Mouse (Mus musculus): ENCODE measurements around the gene Fcgr1. TPM values are rescaled to one million over a fixed set of nuclear protein-coding genes. Genes with fewer than 3 reads are reported as not detected.

Gene Fcgr1
- polyA plus RNA-seq, 1 experiment from 2014 or later, result 3.3 TPM

DNA sequence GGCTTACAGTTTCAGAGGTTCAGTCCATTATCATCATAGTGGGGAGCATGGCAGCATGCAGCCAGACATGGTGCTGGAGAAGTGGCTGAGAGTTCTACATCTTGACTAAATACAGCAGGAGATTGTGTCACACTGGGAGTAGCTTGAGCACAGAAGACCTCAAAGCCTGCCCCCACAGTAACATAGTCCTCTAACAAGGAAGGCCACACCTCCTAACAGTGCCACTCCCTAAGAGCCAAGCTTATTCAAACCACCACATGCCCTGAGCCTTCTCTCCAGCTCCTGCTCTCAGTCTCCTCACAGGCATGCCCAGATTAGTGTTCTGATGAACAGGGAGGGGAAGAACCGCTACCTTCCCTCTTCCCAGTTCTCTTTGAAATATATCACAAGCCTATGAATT, 42.9 kb upstream of the Fcgr1 start:
- WGBS, result 81% methylated on average over 1 of the region's 1 CpGs
- TF ChIP-seq CTCF (IDR thresholded peaks at IDR 0.05; ENCODE audit: low read depth), result no peak
- H3K4me1 ChIP-seq (ENCODE audit: insufficient read depth), result no peaks in the 10 kb centered on the region
- H3K36me3 ChIP-seq (ENCODE audit: insufficient read depth), result no peaks in the 10 kb centered on the region
- H3K9ac ChIP-seq, result no peak overlapping the region
- DNase-seq (no peak), ATAC-seq (ENCODE audit: insufficient read depth) (no peak)
- H3K4me2 ChIP-seq, result no peak overlapping the region
- no peak overlapping the region for H3K4me3 ChIP-seq (ENCODE audit: low read depth, low read length)
- H3K27ac ChIP-seq (ENCODE audit: low read depth), result no peak overlapping the region
- H3K27me3 ChIP-seq (ENCODE audit: insufficient read depth, low read length), result peaks cover 83% of the 10 kb centered on the region
- H3K9me3 ChIP-seq (ENCODE audit: low read depth, low read length), result no peaks in the 10 kb centered on the region

DNA sequence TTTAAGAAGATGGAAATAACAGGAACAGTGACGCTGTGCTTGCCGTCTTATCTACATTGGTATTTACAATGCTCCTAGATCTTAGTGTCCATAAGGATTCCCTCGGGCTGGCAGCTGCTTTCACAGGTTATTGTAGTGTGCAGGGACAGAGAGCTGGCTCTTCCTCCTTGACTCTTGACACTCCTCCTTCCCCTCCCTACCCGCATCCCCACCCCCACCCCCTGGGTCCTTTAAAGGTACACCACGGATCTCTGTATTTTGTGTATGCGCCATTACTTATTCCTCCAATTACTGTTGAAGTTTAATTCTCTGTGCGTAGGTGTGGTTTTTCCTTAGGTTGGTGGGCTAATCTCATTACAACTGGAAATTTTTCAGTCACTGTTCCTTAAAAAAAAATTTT, 41.8 kb upstream of the Fcgr1 start:
- TF ChIP-seq CTCF (IDR thresholded peaks at IDR 0.05; ENCODE audit: low read depth), result no peak
- no peak for ATAC-seq (ENCODE audit: insufficient read depth)
- no peaks in the 10 kb centered on the region for H3K9me3 ChIP-seq (ENCODE audit: low read depth, low read length)
- H3K27me3 ChIP-seq (ENCODE audit: insufficient read depth, low read length), result peaks cover 87% of the 10 kb centered on the region
- no peak overlapping the region for H3K4me2 ChIP-seq
- H3K9ac ChIP-seq, result no peak overlapping the region
- no peak overlapping the region for H3K4me3 ChIP-seq (ENCODE audit: low read depth, low read length)
- WGBS, result 22% methylated on average over 7 of the region's 7 CpGs
- DNase-seq, result no peak
- no peaks in the 10 kb centered on the region for H3K36me3 ChIP-seq (ENCODE audit: insufficient read depth)
- H3K4me1 ChIP-seq (ENCODE audit: insufficient read depth), result no peaks in the 10 kb centered on the region
- no peak overlapping the region for H3K27ac ChIP-seq (ENCODE audit: low read depth)

GRCm38 (mm10) chr3:96335163-96335550, 41.4 kb upstream of the Fcgr1 start:
- TF ChIP-seq CTCF (IDR thresholded peaks at IDR 0.05; ENCODE audit: low read depth), result no peak
- Histone ChIP-seq H3K36me3 (ENCODE audit: insufficient read depth) (no peaks in the 10 kb centered on the region), H3K27me3 (ENCODE audit: insufficient read depth, low read length) (peaks cover 91% of the 10 kb centered on the region), H3K4me2 (no peak overlapping the region), H3K4me3 (ENCODE audit: low read depth, low read length) (no peak overlapping the region), H3K4me1 (ENCODE audit: insufficient read depth) (no peaks in the 10 kb centered on the region), H3K9me3 (ENCODE audit: low read depth, low read length) (no peaks in the 10 kb centered on the region), H3K27ac (ENCODE audit: low read depth) (no peak overlapping the region), H3K9ac (no peak overlapping the region)
- DNase-seq (no peak), ATAC-seq (ENCODE audit: insufficient read depth) (no peak)
- 52% methylated on average over 6 of the region's 6 CpGs for WGBS

- no peak for TF ChIP-seq CTCF (IDR thresholded peaks at IDR 0.05; ENCODE audit: low read depth)
- H3K4me1 ChIP-seq (ENCODE audit: insufficient read depth), result no peaks in the 10 kb centered on the region
- no peak overlapping the region for H3K27ac ChIP-seq (ENCODE audit: low read depth)
- DNase-seq, result no peak
- H3K9ac ChIP-seq, result no peak overlapping the region
- H3K4me2 ChIP-seq, result peak overlapping the region; percentile 56
- ATAC-seq (ENCODE audit: insufficient read depth), result no peak
- H3K27me3 ChIP-seq (ENCODE audit: insufficient read depth, low read length), result peaks cover 98% of the 10 kb centered on the region
- peak overlapping the region; percentile 29 for H3K4me3 ChIP-seq (ENCODE audit: low read depth, low read length)
- no peaks in the 10 kb centered on the region for H3K9me3 ChIP-seq (ENCODE audit: low read depth, low read length)
- H3K36me3 ChIP-seq (ENCODE audit: insufficient read depth), result no peaks in the 10 kb centered on the region
- WGBS, result 3% methylated on average over 36 of the region's 36 CpGs
Observed at GRCm38 (mm10) chr3:96334175-96335162, 40.7 kb upstream of the Fcgr1 start.

DNA sequence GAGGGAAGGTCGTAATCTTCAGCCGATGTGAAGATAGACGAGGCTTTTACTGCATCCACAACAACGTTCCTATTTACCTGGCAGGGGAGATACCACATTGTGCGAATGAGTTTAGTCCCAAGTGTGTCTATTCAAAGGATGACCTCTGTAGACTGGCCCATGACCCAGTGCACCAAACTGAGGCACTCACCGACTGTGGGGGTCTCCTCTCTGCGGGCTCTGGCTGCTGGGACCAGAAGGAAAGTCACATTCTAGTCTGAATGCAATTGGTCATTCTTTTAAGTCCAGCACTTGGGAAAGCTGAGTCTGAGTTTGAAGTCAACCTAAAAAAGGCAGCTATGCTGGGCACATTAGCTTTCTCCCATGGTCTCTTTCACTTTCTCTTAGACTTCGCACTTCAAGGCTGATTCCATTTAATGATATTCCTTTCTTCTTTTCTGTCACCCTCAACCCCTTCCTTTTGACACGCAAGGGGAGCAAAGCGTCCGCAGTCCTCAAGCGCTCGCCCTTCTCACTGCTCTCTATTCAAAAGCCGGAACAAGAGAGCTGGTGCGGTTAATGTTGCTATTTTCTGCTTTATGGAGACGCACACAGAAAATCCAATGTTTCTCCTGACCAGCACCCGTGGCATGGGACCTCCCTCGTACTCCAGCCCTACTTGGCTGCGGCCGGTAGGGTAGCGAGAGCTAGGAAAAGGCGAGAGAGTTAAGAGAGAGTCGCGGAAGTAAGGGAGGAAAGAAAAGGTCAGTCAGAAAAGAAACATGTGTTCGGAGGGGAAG, 39.8 kb upstream of the Fcgr1 start:
- no peaks in the 10 kb centered on the region for H3K36me3 ChIP-seq (ENCODE audit: insufficient read depth)
- peak overlapping the region; percentile 29 for H3K4me3 ChIP-seq (ENCODE audit: low read depth, low read length)
- no peaks in the 10 kb centered on the region for H3K4me1 ChIP-seq (ENCODE audit: insufficient read depth)
- peak overlapping the region; percentile 56 for H3K4me2 ChIP-seq
- TF ChIP-seq CTCF (IDR thresholded peaks at IDR 0.05; ENCODE audit: low read depth), result no peak
- H3K9ac ChIP-seq, result no peak overlapping the region
- ATAC-seq (ENCODE audit: insufficient read depth), result no peak
- H3K27me3 ChIP-seq (ENCODE audit: insufficient read depth, low read length), result peaks cover 98% of the 10 kb centered on the region
- DNase-seq, result peak; percentile 24
- WGBS, result 2% methylated on average over 25 of the region's 25 CpGs
- H3K27ac ChIP-seq (ENCODE audit: low read depth), result no peak overlapping the region
- H3K9me3 ChIP-seq (ENCODE audit: low read depth, low read length), result no peaks in the 10 kb centered on the region

DNA sequence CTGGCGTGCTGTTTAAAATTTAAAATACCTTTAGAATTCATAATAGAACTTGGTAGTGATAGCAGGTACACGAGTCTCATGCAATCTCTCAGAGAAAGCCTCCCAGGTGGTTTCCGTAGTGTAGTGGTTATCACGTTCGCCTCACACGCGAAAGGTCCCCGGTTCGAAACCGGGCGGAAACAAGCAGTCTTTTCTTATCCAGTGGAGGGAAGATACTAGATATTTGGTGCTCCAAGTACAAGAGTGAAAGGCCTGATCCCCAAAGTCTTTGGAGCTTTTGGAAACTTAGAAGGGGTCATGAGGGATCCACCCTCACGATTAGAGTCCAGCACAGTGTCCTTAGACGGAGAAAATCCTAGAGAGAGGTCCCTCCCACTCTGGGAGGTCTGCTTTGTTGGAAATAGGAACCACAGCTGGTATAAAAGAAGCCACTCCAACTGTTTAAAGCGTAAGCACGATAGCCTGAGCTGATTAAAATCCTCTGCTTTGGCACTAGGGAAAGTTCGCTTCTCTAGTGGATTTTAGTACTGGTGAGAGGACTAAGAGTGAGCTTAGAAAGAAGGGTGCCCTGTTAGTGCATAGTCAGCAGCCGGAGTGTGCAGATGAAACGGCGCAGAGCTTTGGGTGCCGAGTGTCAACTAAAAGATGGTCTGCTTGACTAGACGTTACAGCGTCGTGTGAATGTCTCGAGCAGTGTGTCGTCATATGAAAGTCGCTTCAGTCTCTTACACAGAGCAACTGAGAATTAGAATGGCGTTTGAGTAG, 39.0 kb upstream of the Fcgr1 start:
- no peak overlapping the region for H3K9ac ChIP-seq
- H3K4me3 ChIP-seq (ENCODE audit: low read depth, low read length), result peak overlapping the region; percentile 9; the same call in 1 of the 2 replicates
- peak overlapping the region; percentile 56 for H3K4me2 ChIP-seq
- H3K36me3 ChIP-seq (ENCODE audit: insufficient read depth), result no peaks in the 10 kb centered on the region
- ATAC-seq (ENCODE audit: insufficient read depth) (no peak; the same call in 1 of the 2 replicates), DNase-seq (peak; percentile 62)
- no peak overlapping the region for H3K27ac ChIP-seq (ENCODE audit: low read depth)
- H3K9me3 ChIP-seq (ENCODE audit: low read depth, low read length), result no peaks in the 10 kb centered on the region
- H3K27me3 ChIP-seq (ENCODE audit: insufficient read depth, low read length), result peaks cover 92% of the 10 kb centered on the region
- H3K4me1 ChIP-seq (ENCODE audit: insufficient read depth), result no peaks in the 10 kb centered on the region
- WGBS, result 3% methylated on average over 27 of the region's 27 CpGs
- TF ChIP-seq CTCF (IDR thresholded peaks at IDR 0.05; ENCODE audit: low read depth), result no peak

All from lung, embryonic 14.5 days (tissue).